Mouse (Mus musculus) hindbrain, embryonic 13.5 days (tissue): ENCODE results near the gene Hfe. TPM values are rescaled to one million over a fixed set of nuclear protein-coding genes. Genes with fewer than 3 reads are reported as not detected.
"Not testable (repeated sequence)": the region's sequence is repeated elsewhere in the genome, so short reads cannot be mapped to it uniquely, and the experiment has no call there.

Experiments used
- ATAC-seq: fragments of 200-750 bp; cut with Nextera tagmentation; 2 replicates; pipeline ENCODE4 v1.8.0; 2017; ENCODE audit warnings: moderate TSS enrichment; ENCODE audit not compliant: low FRiP score
- H3K27ac ChIP-seq: fragments of 300-500 bp; sonication (generic); 2 replicates; pipeline ENCODE4 v1.5.1; 2015; ENCODE audit warnings: inconsistent platforms, mild to moderate bottlenecking, moderate library complexity
- H3K27me3 ChIP-seq: fragments of 300-500 bp; sonication (generic); 2 replicates; pipeline ENCODE4 v1.6.1; 2015; ENCODE audit warnings: mild to moderate bottlenecking, inconsistent platforms
- H3K36me3 ChIP-seq: fragments of 300-500 bp; sonication (generic); 2 replicates; pipeline ENCODE4 v1.6.1; 2015; ENCODE audit warnings: mild to moderate bottlenecking, inconsistent platforms
- H3K4me1 ChIP-seq: fragments of 300-500 bp; sonication (generic); replicated peaks from 2 replicates; pipeline ENCODE4 v1.6.1; 2015; ENCODE audit warnings: inconsistent platforms
- H3K4me2 ChIP-seq: fragments of 300-500 bp; sonication (generic); 2 replicates; pipeline ENCODE4 v1.6.1; 2015; ENCODE audit warnings: inconsistent platforms, mild to moderate bottlenecking, moderate library complexity
- H3K4me3 ChIP-seq: fragments of 300-500 bp; sonication (generic); 2 replicates; pipeline ENCODE4 v1.5.1; 2015; ENCODE audit warnings: mild to moderate bottlenecking, inconsistent platforms
- H3K9ac ChIP-seq: fragments of 300-500 bp; sonication (generic); 2 replicates; pipeline ENCODE4 v1.6.1; 2015; ENCODE audit warnings: mild to moderate bottlenecking, inconsistent platforms
- H3K9me3 ChIP-seq: fragments of 300-500 bp; sonication (generic); 2 replicates; pipeline ENCODE4 v1.6.1; 2016; ENCODE audit warnings: inconsistent platforms
- WGBS: fragments of 180-500 bp; shearing (Covaris S2); methylation state at CpG from one replicate; pipeline ENCODE4 v1.1.7; 2015; 5-methylcytosine and 5-hydroxymethylcytosine counted together
- polyA plus RNA-seq: library from polyadenylated mRNA; unstranded; fragments of >200 nt; fragmentation: Nextera tagmentation; extraction: Ambion mirVana; gene quantifications from 2 replicates; pipeline ENCODE4 v1.2.1, GENCODE M21; 2015

Gene Hfe
- polyA plus RNA-seq, 1 experiment from 2014 or later: 5.6 TPM

DNA sequence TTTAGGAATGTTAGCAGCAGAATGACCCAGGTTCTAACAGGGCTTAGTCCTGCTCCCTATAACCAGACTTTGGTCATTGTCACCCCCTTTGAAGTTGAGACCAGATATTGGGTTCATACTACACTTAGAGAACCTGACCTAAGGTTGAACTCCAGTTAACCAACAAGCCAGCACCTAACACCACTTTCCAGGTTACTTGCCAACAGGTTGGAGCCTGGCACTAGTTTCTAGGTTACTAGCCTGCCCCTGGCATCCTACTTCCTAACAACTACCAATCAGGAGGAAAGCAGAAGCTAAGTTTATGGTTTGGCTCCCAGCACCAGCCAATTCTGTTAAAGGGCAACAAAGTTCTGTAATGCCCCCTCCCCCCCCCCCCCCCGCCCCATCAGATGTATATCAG lies 14.6 kb upstream of the Hfe start:
- no CpG with 5 or more reads among the region's 1 CpGs for WGBS
- Histone ChIP-seq H3K4me3 (no peak overlapping the region), H3K9me3 (no peaks in the 10 kb centered on the region), H3K27ac (no peak overlapping the region), H3K9ac (no peak overlapping the region), H3K4me2 (no peak overlapping the region), H3K36me3 (no peaks in the 10 kb centered on the region), H3K4me1 (no peaks in the 10 kb centered on the region), H3K27me3 (no peaks in the 10 kb centered on the region)
- ATAC-seq: no peak

DNA sequence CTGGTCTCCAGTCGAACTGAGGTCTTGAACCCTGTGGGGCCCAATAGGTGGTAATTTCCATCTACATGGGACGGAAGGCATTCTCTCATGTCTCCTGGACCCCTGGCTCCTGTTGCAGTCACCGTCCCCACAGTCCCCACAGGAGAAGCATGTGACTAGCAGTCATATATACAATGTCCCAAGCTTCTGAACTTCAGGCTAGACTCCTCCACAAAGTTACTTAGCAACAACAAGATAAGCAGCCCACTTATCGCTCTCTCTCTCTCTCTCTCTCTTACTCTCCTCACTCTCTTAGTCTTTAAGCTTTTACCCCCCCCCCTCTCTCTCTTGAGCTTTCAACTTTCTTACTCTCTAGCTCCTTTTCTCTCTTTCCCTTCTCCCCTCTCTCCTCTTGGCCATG lies 13.6 kb upstream of the Hfe start:
- Histone ChIP-seq H3K4me1 (no peaks in the 10 kb centered on the region), H3K9me3 (no peaks in the 10 kb centered on the region), H3K9ac (no peak overlapping the region), H3K27me3 (no peaks in the 10 kb centered on the region), H3K27ac (no peak overlapping the region), H3K4me2 (no peak overlapping the region), H3K36me3 (no peaks in the 10 kb centered on the region), H3K4me3 (no peak overlapping the region)
- WGBS: 84% methylated on average over 4 of the region's 4 CpGs
- ATAC-seq: no peak

DNA sequence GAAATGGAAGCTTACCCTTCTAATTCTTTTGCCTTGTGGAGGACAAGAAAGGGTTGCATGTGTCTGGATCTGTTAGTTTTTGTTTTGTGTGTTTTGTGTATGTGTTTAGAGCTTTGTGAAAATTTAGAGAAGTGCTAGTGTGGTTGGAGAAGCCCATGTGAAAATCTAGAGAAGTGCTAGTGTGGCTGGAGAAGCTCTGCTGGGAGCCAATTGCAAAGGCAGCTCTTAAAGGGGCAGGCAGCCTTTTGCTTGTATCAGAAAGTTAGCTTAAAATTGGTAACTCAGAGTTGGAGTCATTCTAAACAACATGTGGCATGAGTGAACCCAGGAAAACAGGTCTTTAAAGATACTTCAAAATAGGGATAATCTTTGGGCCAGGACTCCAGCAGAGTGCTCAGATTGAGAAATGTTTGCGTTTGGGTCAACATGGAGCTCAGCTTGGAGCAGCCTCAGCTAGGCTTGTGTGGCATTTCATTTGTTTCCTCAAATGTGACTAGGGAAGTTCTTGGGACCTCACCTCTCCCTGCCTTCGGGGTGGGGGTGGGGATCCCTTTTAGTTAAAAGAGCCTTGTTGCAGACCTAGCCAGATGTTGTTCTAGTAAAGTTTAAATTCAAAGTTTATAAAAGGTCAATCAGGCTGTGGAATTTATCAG lies 7.1 kb upstream of the Hfe start:
- not testable (repeated sequence) for H3K4me1 ChIP-seq, H3K27ac ChIP-seq, H3K4me3 ChIP-seq, ATAC-seq, H3K9ac ChIP-seq, H3K9me3 ChIP-seq, H3K36me3 ChIP-seq, H3K4me2 ChIP-seq, H3K27me3 ChIP-seq
- whole genome bisulfite sequencing: 17% methylated on average over 2 of the region's 2 CpGs

DNA sequence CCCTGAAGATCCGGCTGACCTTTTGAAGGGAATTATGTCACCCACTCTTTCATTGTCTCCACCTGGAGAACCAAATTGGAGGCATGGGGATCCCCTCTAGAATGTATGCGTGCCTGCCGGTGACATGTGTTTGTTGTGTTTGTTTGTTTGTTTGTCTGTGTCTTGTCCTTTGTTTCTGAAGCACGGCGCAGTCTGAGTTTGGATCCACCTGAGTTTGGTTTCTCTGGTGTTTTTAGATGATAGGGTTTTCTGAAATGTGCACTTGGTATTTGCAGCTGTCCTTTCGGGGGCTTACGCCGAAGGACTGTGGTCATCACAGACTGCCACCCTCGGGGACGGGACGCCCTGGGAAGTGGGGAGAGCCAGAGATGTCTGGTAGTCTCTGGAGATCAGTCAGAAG lies 6.5 kb upstream of the Hfe start:
- Histone ChIP-seq H3K4me1 (no peaks in the 10 kb centered on the region), H3K4me3 (no peak overlapping the region), H3K9ac (no peak overlapping the region), H3K27me3 (no peaks in the 10 kb centered on the region), H3K9me3 (no peaks in the 10 kb centered on the region), H3K27ac (no peak overlapping the region), H3K4me2 (no peak overlapping the region), H3K36me3 (no peaks in the 10 kb centered on the region)
- WGBS: 54% methylated on average over 11 of the region's 11 CpGs
- no peak for ATAC-seq

DNA sequence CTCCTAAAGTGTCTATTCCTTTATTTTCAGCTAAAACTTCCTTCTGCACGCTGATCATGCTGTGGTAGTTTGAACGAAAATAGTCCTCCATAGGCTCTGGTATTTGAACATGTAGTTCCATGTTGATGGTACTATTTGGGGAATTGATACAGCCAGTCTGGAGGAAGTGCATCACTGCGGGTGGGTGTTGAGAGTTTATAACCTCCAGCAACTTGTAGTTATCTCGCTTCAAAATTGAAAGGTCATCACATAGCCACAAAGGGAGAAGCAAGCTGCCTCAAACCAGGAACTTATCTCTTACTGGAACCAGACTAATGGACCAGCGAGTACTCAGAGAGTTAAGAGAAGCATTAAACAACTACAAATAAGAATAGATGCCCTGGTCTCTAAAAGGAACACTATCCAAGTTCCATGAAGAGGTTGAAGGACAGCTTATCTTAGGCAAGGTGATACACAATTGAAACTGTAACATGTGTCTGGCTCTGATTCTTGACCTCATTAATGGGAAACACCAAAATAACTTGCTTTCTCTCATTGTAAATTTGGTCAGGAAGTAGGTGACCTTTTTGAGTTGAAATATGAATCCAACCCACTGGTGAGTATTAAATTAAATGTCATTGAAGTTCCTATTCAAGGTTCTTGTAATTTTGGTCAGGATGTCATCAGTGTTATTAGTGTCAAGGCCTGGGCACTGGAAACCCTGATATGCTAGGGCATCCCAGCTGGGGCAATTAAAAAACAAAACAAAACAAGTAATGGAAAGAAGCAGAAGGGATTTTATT lies 5.8 kb upstream of the Hfe start:
- ATAC-seq: no peak
- Histone ChIP-seq H3K4me2 (no peak overlapping the region), H3K36me3 (no peaks in the 10 kb centered on the region), H3K4me3 (no peak overlapping the region), H3K27ac (no peak overlapping the region), H3K9ac (no peak overlapping the region), H3K9me3 (no peaks in the 10 kb centered on the region), H3K27me3 (peaks cover 2% of the 10 kb centered on the region; the same call in 1 of the 2 replicates), H3K4me1 (no peaks in the 10 kb centered on the region)
- 92% methylated on average over 5 of the region's 5 CpGs for WGBS

DNA sequence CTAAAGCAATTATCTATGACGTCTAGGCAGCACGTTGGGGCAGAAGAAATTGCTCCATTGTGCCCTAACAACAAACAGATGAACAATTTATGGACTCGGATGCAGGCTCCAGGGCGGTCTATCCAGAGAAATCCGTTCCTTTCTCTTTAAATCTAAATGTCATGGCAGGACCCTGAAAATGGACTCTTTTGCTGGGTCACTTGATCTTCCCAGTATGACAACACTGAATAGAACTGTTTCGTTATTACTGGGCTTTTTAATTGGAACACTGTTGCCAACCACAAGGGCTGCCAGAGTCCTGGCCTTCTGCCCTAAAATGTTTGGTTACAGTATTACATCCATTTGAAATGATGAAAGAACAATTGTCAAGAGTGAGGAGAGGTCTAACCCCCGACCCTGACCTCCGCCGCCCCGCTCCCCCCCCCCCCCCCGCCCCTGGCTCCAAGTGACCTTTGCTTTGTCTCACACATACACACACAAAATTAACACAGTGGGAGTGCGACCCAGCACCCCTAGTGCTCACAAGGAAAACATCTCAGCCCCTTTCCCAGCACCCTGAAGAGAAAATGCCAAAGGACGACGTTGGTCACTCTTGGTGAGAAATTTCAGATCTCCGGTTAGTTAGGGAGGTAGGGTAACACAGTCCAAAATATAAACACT lies 810 bp downstream of the Hfe start:
- WGBS: 9% methylated on average over 14 of the region's 15 CpGs
- ATAC-seq: no peak
- H3K27ac ChIP-seq: no peak overlapping the region

DNA sequence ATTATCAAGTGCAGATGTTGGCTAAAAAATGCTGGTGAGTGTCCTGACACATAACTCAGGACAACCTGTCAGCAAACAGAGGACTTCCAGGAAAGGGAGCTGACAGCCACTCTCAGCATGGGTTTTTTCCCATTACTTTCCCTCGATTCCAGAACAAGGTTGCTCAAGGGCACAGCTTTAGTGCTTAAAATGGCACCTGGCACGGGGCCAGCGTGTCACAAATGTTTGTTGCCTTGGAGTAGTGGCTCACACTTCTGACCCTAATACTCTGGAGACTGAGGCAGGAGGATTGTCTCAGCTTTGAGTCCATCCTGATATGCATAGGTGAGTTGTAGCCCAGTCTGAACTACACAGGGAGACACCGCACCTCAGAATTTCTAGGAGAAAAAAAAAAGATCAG lies 2.0 kb downstream of the Hfe start:
- 83% methylated on average over 4 of the region's 4 CpGs for WGBS
- Histone ChIP-seq H3K4me3 (no peak overlapping the region), H3K4me2 (no peak overlapping the region), H3K27me3 (peaks cover 10% of the 10 kb centered on the region; the same call in 1 of the 2 replicates), H3K36me3 (no peaks in the 10 kb centered on the region), H3K9ac (no peak overlapping the region), H3K9me3 (no peaks in the 10 kb centered on the region), H3K4me1 (peaks cover 14% of the 10 kb centered on the region), H3K27ac (no peak overlapping the region)
- no peak for ATAC-seq

More for the DNA sequence above, 810 bp downstream of the Hfe start:
- Histone ChIP-seq H3K36me3 (no peaks in the 10 kb centered on the region), H3K4me2 (peak overlapping the region; percentile 59), H3K4me1 (peaks cover 14% of the 10 kb centered on the region), H3K27me3 (peaks cover 10% of the 10 kb centered on the region; the same call in 1 of the 2 replicates), H3K9ac (peak overlapping the region; percentile 62; the same call in 1 of the 2 replicates), H3K9me3 (no peaks in the 10 kb centered on the region), H3K4me3 (peak overlapping the region; percentile 38)

DNA sequence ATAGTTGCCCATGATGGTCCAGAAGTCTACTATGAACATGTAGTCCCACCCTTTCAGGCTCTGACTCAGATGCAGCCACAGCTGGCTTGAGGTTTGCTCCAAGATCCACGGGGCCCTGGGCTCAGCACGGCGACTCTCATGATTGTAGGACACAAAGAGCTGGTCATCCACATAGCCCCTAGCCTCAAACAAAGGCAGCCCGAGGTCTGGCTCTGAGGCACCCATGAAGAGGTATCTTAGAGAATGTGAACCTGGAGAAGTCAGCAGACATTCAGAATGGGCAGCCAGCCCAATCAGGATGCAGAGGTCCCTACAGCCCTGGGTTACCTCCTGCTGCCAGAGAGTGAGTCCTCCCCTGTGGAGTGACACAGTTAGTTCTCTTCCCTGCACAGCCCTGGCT lies 2.6 kb downstream of the Hfe start:
- peaks cover 10% of the 10 kb centered on the region; the same call in 1 of the 2 replicates for H3K27me3 ChIP-seq
- peaks cover 14% of the 10 kb centered on the region for H3K4me1 ChIP-seq
- no peak overlapping the region for H3K9ac ChIP-seq
- 89% methylated on average over 4 of the region's 4 CpGs for WGBS
- H3K9me3 ChIP-seq: no peaks in the 10 kb centered on the region
- ATAC-seq: no peak
- H3K27ac ChIP-seq: no peak overlapping the region
- H3K36me3 ChIP-seq: no peaks in the 10 kb centered on the region
- no peak overlapping the region for H3K4me3 ChIP-seq
- H3K4me2 ChIP-seq: no peak overlapping the region

DNA sequence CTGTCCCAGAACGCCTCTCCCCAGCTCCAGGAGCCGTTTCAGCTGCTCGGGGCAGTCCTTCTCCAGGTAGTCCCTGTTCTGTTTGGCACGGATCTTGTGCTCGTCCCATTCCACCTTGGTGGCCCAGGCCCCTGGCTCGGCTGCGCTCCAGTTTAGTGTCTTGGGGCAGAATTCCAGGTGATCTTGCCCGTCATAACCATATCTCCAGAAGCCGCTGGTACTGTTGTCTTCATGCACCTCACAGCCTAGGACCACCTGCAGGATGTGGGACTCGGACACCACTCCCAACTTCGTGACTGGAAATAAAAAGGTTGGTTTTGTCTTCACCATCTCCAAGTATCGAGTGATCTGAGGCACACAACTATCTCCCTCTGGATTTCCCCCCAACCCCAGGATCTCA lies 3.9 kb downstream of the Hfe start:
- Histone ChIP-seq H3K27me3 (peaks cover 10% of the 10 kb centered on the region; the same call in 1 of the 2 replicates), H3K9me3 (no peaks in the 10 kb centered on the region), H3K9ac (no peak overlapping the region), H3K4me1 (peaks cover 14% of the 10 kb centered on the region), H3K4me2 (no peak overlapping the region), H3K4me3 (no peak overlapping the region), H3K36me3 (no peaks in the 10 kb centered on the region), H3K27ac (no peak overlapping the region)
- 96% methylated on average over 12 of the region's 12 CpGs for WGBS
- no peak for ATAC-seq

DNA sequence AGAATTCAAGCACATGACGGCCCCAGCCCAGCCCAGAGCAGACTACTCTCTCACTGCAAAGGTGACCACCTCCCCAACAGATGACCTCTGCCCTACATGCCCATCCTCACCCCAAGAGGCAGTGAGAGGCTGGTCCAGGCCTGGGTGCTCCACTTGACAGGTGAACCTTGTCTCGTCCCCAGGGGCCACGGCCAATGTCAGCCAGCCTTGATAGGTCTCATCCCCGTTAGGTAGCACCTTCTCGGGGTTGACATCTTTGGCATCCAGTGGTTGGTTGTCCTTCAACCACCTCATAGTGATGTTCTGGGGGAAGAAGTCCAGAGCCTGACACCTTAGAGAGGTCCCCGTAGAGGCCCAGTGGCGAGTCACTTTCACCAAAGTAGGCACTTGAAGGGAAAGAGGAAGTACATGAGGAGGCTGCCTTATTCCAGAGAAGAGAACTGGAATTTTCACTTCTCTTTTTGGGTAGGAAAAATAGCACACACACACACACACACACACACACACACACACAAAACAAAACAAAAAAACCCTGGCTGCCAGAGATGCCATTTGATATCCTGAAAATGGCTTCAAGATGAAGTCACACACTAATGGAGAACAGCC lies 4.8 kb downstream of the Hfe start:
- H3K9ac ChIP-seq: no peak overlapping the region
- no peak for ATAC-seq
- H3K4me3 ChIP-seq: no peak overlapping the region
- H3K36me3 ChIP-seq: no peaks in the 10 kb centered on the region
- no peak overlapping the region for H3K27ac ChIP-seq
- no peaks in the 10 kb centered on the region for H3K9me3 ChIP-seq
- peaks cover 14% of the 10 kb centered on the region for H3K4me1 ChIP-seq
- 0 out of 2 replicates have a peak, but pooled peaks cover 5% of the 10 kb centered on the region for H3K27me3 ChIP-seq
- 95% methylated on average over 7 of the region's 7 CpGs for WGBS
- no peak overlapping the region for H3K4me2 ChIP-seq

DNA sequence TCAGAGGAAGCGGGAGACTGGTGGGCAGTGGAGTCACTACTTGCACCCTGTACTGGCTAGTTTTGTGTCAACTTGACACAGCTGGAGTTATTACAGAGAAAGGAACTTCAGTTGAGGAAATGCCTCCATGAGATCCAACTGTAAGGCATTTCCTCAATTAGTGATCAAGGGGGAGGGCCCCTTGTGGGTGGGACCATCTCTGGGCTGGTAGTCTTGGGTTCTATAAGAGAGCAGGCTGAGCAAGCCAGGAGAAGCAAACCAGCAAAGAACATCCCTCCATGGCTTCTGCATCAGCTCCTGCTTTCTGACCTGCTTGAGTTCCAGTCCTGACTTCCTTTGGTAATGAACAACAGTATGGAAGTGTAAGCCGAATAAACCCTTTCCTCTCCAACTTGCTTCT lies 7.9 kb downstream of the Hfe start:
- not testable (repeated sequence) for H3K9ac ChIP-seq, H3K27me3 ChIP-seq, H3K9me3 ChIP-seq, H3K4me2 ChIP-seq, H3K27ac ChIP-seq, ATAC-seq, H3K4me1 ChIP-seq, H3K4me3 ChIP-seq, H3K36me3 ChIP-seq
- 83% methylated on average over 2 of the region's 2 CpGs for WGBS

DNA sequence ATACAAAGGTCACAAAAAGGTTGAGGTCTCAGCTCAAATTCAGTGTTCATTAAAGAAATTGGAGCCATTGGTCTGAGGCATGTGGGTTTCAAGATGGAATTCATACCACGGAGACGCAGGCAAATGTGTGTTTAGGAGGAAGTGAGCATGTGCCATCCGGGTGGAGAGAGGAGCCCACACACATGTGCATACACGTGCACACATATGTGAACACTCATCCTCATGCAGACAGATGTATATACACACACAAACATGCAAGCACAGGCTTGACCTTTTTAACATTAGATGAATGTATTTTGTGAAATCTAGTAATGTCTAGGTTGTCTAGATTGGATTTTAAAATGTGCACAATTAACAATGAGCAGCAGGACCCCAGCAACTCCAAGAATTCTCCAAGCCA lies 8.4 kb downstream of the Hfe start:
- H3K4me1 ChIP-seq: peaks cover 11% of the 10 kb centered on the region
- no peak overlapping the region for H3K27ac ChIP-seq
- no peak overlapping the region for H3K9ac ChIP-seq
- no peak for ATAC-seq
- no peak overlapping the region for H3K4me2 ChIP-seq
- H3K36me3 ChIP-seq: no peaks in the 10 kb centered on the region
- no peaks in the 10 kb centered on the region for H3K9me3 ChIP-seq
- no peak overlapping the region for H3K4me3 ChIP-seq
- 91% methylated on average over 4 of the region's 4 CpGs for WGBS
- no peaks in the 10 kb centered on the region for H3K27me3 ChIP-seq
